Mouse (Mus musculus) heart, adult 8-10 months (tissue): ENCODE results near the gene Pon3. TPM values are rescaled to one million over a fixed set of nuclear protein-coding genes. Genes with fewer than 3 reads are reported as not detected.
"Not testable (repeated sequence)": the region's sequence is repeated elsewhere in the genome, so short reads cannot be mapped to it uniquely, and the experiment has no call there.

ENCODE experiments used
- DNase-seq: peaks from one replicate; pipeline ENCODE4 v3.0.0; 2022; ENCODE audit warnings: low spot score
- total RNA-seq, 4 experiments: library from RNA; stranded (reverse); gene quantifications; 2 replicates each; pipeline ENCODE4 v1.2.4; 2022

The Pon3 gene
- total RNA-seq, 4 experiments from 2014 or later = 20.0 to 29.5 (median 25.0) TPM

DNA sequence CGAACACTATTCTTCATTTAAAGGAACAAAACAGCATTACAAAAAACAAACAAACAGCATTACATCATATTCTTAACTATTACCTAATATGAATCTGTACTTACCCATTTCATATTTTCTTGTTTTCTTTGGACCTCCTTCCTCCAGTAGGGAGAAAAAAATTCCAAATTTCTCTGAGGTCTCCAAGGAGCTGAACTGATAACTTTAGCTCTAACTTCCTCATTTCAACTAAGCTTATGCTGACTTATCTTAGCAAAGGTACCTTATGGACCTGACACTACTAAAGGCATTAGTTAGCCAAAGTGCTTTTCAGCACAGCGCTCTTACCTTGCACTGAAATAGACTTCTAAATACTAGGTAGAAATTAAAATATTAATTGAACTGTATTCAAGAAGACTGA, 1.2 kb downstream of the Pon3 start:
- DNase-seq = no peak

DNA sequence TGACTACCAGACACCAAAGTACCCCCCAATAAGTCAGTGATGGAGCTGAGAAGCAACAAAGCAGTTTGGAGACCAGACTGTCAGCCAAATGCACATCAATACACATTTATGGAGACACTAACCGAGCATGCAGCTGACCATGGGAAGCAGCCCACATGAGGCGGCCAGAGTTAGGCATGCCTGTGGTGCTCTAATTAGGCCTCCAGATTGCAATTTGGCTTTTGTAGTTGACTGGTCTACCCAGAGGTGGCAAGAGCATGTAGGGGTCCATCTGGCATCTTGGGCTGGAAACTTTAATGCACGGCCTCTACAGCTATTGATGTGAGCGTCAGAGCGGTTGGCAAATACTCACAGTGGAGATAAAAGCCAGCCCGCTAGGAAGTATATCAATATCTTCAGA, 10.2 kb downstream of the Pon3 start:
- no peak for DNase-seq

DNA sequence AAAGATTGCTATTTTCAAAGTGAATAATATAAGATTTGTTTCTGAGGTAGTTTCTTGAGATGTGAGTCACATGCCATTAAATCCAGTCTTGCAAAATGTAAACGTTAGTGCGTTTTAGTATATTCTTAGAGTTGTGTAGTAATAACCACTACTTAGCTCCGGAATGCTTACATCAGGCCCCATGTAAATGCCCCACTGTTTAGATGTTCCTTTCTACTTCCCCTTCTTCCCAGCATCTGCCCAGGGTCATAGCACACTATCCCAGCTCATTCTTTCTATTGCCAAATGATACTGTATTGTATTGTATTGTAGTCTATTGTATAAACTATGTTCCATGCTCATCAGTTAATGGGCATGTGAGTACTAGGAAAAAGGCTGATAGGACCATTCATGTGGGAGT, 17.3 kb downstream of the Pon3 start:
- DNase-seq = no peak

DNA sequence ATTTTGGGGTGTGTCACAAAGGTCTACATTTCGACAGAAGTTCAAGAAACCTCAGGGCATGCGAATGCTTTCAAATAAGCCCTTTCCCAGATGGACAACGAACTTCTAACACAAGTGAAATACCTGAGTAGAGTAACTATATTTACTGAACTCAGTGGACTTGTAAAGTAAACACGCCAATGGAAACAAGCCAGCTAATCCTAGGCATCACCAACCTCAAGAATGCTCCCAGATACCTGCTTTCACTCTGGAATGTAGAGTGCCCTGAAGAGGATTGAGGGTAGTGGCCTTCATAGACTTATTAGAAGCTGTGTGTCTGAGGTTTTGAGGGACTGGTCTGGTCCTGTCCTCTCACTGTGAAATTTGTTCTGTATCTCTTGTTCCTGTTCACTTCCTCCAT, 18.6 kb downstream of the Pon3 start:
- DNase-seq = no peak

DNA sequence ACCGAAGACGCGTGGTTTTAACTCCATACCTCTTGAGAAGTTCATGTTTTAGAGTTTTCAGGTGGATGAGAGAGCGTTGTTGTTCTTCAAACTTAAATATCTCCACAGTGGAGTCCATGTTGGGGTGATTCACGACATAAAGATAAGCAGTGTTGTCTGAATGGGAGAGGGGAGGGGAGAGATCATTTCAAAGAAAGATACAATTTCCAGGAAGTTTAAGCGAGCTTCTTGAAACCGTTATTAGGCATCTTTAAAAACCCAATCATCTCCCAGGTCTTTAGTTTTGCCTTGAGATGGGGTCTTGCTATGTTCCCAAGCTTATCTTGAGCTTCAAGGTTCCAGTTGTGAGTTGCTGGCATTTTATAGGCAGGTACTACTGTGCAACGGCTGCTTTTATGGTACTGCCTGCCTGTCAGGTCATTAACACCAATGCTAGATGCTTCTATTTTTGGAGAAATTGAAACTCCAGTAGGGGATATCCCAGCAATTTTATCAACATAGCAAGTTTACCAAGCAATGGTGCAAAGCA, 19.2 kb downstream of the Pon3 start:
- no peak for DNase-seq

DNA sequence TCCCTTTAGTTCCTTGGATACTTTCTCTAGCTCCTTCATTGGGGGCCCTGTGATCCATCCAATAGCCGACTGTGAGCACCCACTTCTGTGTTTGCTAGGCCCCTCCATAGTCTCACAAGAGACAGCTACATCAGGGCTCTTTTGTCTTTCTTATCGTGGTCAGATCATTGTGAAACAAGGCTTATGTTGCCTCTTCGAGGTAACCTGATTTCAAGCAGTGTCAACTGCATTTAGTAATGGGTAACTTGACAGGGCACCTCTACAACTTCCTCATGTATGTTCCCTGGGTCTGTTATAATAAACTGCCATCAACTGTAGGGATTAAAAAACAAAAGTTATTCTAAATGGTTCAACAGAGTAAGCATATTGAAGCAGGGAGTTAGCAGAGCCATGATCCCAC, 21.5 kb downstream of the Pon3 start:
- no peak for DNase-seq

DNA sequence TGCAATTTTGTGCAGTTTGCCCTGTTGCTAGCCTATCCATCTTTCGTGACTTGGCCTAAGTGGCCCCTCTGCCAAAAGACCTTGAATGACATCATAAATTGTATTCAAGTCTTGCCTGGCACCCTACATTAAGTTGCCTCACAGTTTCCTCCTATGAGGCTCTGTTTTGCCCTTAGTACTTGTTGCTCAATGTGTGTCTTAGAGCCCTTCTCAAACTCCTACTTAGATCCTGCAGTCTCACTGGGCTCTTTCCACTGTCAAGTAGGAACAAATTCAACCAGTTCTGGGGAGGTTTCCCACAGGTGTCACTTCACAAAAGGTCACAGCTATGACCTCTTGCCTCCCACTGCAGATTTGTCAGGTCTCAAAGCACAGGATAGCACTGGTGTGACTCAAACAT, 22.3 kb downstream of the Pon3 start:
- DNase-seq = no peak

DNA sequence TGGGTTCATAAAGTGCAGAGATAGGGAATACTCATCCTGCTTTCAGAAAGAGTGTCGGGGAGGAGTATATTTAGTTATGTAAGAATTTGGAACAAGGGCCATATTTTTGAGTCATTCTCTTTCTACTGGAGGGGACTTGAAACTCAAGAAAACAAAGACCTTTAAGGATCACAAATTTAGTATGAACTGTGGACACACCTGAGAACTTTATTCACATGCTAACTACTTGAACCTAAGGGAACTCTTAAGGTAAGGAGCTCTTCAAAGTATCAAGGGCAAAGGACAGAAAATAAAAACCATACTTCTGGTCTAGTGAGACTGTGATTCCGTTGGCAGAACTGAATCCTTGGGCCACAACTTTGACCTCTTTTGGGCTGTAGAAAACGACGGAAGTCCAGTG, 24.1 kb downstream of the Pon3 start:
- DNase-seq = no peak

DNA sequence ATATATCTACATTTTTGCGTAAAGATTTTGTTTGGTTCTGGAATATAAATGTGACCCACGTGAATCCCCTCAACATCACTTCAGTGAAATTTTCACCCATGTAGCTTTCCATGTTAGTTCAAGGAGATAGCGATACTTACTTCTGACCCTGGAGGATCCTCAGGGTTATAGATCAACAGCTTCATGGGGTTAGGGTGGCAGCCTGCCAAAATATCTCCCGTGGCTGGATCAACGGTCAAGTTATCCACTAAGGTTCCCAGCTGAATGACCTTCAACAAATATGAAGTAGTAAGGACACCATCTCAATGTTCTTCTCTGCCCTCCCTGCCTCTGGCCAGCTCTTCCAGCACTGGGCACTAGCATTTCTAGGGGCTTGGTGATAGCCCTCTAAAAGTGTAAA, 25.8 kb downstream of the Pon3 start:
- DNase-seq = no peak

DNA sequence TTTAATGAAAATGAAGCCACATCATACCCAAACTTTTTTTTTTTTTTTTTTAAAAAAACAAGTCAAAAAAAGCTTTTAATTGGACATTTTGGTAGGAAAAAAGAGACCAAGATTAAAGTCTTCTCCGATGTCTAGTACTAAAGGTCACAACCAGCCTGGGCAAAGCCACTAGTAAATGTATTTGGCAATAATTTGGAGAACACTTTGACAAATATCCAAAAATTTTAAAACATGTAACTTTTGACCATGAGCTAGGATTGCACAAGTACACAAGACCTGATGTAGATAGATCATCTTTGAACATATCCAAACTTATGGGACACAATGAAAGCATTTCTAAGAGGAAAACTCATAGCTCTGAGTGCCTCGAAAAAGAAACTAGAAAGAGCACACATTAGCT, 32.5 kb downstream of the Pon3 start:
- not testable (repeated sequence) for DNase-seq

DNA sequence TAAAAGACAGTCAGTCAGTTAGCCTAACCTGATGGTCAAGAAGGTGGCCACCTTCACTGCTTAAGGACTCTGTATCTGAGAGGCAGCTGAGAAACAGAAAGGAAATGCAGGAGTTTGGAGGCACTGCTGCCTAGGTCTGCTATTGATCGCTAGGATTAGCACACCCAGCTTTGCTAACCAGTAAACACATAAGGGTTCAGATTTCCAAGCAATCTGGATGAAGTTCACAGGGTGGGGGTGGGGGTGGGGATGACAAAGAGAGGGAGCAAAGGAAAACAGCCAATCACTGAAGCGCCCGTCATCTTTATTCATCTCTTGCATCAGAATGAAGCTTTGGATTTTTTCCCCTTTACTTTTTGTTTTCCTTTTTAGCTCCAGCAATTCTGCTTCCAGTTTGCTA, 34.0 kb downstream of the Pon3 start:
- no peak for DNase-seq

DNA sequence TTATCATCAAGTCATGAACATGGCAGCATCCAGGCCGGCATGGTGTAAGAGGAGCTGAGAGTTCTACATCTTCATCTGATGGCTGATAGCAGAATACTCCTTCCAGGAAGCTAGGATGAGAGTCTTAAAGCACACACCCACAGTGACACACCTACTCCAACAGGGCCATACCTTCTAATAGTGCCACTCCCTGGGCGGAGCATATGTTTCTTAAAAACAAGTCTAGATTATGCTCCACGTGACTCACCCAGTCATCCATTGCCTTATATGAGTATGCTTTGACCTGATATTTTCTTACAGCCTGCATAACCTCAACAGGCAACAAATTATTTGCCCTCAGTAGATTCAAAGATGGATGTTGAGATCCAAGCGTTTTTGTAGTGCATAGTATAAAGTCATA, 37.9 kb downstream of the Pon3 start:
- no peak for DNase-seq

DNA sequence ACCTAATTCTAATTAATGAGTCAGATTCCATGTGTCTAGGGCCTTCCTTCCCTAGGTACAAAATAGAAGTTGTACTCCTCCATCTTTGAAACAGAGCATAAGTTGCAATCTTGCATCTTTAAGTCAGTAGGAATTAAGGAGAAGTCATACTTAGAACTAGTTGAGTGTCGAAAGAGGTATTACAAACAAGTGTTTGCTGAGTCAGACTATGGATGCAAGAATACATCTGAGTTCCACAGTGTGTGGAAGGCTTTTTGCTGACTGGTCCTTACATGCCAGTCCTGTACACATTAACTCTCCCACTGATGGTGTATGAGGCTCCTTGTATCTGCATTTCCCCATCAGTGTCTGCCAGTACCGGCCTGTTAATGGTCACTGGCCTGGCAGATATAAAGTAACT, 48.3 kb downstream of the Pon3 start:
- no peak for DNase-seq

DNA sequence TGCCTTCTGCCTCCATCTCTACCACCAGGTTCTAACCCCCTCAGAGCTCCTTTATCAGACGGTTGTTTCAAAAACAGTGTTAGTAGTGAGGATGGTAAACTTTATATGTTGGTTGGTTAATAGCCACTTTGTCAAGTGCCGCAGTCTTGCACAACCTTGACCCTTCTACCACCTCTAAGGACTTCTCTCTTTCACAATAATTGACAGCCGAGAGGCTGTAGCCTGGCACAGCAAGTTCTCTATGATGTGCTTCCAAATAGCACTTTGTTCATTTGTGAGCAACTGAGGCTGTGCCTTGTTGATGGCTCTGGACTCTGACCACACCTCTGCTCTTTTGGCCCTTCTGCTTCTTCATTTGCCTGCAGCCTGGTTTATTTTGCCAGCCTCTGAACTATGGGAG, 56.2 kb downstream of the Pon3 start:
- no peak for DNase-seq

DNA sequence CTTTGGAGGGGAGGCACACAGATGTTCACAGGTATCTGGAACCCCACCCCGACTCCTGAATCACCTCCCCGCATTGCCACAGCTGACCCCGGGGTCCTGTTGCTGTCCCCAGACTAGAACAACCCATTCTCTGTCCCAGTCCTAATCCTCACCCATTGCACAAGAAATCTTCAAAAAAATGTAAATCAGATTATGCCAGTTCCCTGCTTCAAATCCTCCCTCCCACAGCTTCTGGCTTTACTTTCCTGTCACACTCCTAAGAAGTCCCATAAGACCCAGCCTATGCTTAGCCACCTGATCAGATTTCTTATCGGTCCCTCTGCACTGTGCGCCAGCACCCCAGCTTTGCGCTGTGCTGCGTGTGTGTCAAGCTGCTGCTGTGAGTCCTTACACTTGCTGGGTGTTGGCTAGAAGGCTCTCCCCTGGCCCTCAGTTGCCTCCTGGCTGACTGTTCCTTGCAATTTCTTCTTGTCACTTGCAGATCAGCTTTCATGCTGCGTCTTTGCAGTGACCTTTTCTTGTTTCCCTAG, 56.6 kb downstream of the Pon3 start:
- DNase-seq = no peak

DNA sequence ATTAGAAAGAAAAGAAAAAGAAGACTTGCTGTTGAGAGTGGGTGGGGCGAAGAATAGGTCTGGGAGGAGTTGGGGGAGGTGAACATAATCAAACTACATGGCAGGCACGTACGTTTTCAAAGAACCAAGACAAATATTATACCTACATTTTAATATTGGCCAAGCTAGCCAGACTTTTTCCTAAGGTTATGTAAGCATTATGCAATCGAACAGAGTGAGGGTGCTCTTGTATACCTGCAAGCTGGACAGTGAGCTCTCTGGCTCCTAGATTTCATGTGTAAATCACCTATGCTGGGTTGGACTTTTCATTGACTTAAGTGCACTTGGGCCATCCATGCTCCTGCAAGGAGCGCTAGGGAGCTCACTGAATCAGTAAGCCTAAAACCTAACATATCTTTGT, 57.5 kb downstream of the Pon3 start:
- no peak for DNase-seq

DNA sequence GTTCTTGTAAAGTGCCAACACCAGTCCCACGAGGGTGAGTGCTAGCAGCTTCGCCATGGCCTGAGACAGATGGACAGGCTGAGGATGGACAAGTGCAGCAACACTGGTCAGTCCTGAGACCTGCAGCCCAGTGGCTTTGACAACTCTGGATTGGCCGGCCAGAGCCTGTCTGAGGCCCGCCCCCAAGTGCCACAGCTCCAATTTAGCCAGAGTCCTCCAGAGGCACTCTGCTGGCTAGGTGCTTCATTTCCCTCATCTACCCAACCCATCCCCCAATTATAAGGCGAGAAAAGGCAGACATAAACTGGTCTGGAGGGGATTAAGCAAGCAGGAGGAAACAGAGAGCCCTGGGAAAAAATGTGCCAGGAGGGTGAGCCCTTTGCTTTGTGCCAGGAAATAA, 62.4 kb downstream of the Pon3 start, which contains the start of gene Pon1:
Gene Pon1 (minus strand): TSS at position 254 of the 400 bp plus-strand sequence.
- DNase-seq = no peak

DNA sequence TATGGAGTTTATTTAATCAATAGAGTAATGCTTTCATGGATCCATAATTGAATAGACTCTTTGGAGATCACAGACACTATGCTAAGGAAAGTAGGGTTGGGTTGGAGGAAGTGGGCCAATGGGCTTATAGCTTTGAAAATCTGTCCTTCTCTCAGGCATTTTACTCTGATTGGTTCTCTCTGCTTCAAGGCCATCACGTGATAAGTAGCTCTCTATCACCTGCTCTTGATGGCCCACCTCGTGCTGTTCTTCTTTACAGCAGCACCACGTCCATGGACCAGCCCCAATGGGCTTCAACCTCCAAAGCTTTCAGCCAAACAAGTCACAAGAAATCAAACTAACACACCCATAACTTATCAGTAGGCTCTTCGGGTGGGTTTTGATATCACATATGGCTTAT, 65.3 kb downstream of the Pon3 start:
- no peak for DNase-seq

DNA sequence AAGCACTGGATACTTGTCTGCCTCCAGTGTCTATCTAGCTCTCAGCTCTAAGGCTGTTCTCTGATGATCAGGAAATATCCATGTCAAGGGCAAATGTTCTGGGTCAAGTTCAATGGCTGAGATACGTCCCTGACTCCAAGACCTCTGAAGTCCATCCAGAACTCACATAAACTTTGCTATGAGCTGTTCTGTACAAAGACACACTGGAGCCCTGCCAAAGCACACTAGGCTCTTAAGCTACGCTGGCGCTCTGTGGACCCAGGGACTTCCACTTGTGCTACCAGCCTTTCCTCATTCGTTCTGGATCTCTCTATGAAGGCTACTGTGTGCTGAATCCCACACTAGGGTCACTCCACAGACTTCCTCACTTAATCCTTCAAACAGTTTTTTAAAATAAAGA, 66.6 kb downstream of the Pon3 start:
- DNase-seq = no peak

DNA sequence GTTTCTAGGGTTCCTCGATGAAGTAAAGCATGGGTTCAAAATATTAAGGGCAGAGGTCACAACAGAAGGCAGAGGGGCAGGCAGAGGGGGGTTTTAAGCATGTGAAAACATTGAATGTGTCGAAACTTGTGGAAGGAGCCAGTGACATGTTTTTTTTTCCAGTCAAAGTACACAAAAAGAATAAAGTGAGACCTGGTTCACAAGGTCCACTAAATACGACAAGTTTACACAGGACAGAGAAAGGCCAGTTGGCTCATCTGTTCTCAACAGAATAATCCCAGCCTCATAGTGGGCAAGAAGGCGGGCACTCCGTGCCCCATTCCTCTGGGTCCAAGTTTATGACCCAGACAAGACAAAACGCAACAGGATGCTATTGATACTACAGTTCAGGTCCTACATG, 67.1 kb downstream of the Pon3 start:
- DNase-seq = no peak

DNA sequence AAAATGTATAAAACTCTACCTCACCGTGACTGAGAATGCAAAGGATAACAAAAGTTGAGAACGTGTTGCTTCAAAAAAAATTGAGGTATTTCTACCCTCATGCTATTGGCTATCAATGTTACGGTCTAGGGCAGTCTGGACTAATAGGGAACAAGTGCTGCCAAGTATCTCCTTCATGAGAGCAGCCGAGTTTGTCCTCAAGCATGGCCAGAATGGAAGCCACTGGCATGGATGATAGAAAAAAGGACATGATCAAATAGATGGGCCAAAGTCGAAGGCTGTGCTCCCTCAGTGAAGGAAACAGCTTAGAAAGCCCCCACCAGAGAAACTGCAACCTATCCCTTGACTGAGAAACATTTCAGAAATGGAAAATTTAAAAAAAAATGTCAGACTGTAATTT, 68.0 kb downstream of the Pon3 start:
- DNase-seq = no peak

DNA sequence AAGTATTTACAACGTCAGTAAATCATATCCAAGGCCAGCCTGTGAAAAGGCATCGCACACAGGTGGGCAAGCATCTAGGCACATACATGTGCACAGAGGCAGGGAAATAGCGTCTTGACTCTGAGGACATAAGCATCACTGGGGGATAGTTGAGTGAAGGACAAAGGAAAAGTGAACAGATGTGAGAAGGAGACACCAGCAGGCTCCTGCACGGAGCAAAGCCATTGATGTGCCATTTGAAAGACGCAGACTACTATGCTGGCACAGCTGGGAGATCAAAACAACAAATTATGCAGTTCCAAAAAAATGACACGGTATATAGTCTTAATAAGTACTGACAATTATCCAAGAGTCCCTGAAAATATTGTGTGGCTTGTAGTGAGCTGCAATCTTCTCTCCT, 68.5 kb downstream of the Pon3 start:
- no peak for DNase-seq

DNA sequence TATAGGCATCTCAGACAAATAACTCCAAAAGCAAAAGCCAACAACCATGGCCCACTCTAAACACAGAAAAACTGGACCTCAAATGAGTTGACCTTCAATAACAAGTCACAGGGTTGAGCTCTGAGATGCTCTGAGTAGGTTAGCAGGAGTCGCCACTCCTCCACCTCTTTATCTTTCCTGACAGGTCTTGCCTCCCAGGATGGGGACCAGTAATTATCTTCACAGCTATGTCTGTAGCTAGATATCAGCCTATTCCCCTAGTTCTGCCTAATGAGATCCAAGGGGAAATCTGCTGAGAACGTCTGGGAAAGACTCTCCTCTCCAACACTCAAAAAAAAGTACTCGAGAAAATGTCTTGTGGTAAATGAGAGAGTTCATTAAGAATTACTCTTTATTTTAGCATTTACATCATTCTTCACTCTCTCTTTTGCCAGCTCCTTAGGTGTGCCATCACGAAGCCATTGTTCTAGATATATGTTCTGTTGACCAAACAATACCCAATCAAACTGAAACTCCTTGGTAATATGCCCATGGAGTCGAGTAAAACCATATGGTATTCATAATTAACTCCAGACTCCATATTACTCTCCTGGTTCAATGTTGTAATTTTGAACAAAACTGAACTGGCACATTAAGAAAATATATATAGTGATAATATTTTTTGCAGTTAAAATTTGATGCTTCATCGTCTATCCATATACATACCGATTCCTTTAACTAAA, 69.7 kb downstream of the Pon3 start:
- DNase-seq = no peak

DNA sequence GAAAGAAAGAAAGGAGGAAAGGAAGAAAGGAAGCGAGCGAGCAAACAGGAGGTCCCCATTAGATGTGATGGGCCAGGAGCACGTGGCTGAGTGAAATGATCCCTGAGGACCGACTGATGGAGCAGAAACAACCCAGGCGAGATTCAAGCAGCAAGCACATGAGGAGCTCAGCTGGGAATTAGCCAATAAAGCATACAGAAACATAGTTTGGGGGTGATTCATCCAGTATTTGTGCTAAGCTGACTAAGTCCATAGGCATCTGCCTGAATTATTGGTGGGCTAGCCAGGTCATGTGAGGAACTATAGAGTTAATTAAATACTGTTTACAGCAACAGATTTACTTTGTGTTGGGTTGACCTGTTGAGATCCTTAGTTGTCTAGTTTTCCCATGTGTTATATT, 75.4 kb downstream of the Pon3 start:
- DNase-seq = no peak
